Mouse (Mus musculus): ENCODE data around the gene Gda. TPM values are rescaled to one million over a fixed set of nuclear protein-coding genes. Genes with fewer than 3 reads are reported as not detected.

The Gda gene
- total RNA-seq, 2 experiments from 2014 or later: 7.4 to 7.8 TPM

- DNase-seq: no peak
- Histone ChIP-seq H3K27ac (no peak overlapping the region), H3K4me3 (no peak overlapping the region)
- intact Hi-C loops (cut with DNase I): no loop called here
- no peak for TF ChIP-seq CTCF (IDR thresholded peaks at IDR 0.05)
Observed at GRCm38 (mm10) chr19:21436566-21436965, 36.7 kb downstream of the Gda start.

- no peak overlapping the region for H3K27ac ChIP-seq
- TF ChIP-seq CTCF (IDR thresholded peaks at IDR 0.05): no peak
- intact Hi-C loops (cut with DNase I): no loop called here
- no peak for DNase-seq
- H3K4me3 ChIP-seq: no peak overlapping the region
Observed at GRCm38 (mm10) chr19:21433348-21433747, 39.9 kb downstream of the Gda start.

- Histone ChIP-seq H3K27ac (no peak overlapping the region), H3K4me3 (no peak overlapping the region)
- no peak for DNase-seq
- intact Hi-C loops (cut with DNase I): no loop called here
- no peak for TF ChIP-seq CTCF (IDR thresholded peaks at IDR 0.05)
Observed at GRCm38 (mm10) chr19:21432879-21433278, 40.4 kb downstream of the Gda start.

- H3K27ac ChIP-seq: no peak overlapping the region
- intact Hi-C loops (cut with DNase I): no loop called here
Observed at GRCm38 (mm10) chr19:21432286-21432685, 41.0 kb downstream of the Gda start.

GRCm38 (mm10) chr19:21425391-21425790 lies 47.9 kb downstream of the Gda start:
- no peak for DNase-seq
- TF ChIP-seq CTCF (IDR thresholded peaks at IDR 0.05): no peak
- intact Hi-C loops (cut with DNase I): no loop called here
- Histone ChIP-seq H3K4me3 (no peak overlapping the region), H3K27ac (no peak overlapping the region)

More at GRCm38 (mm10) chr19:21432286-21432685, 41.0 kb downstream of the Gda start:
- no peak for TF ChIP-seq CTCF (IDR thresholded peaks at IDR 0.05)
- DNase-seq: no peak
- H3K4me3 ChIP-seq: no peak overlapping the region

GRCm38 (mm10) chr19:21423731-21424130 lies 49.5 kb downstream of the Gda start:
- DNase-seq: no peak
- intact Hi-C loops (cut with DNase I): no loop called here
- TF ChIP-seq CTCF (IDR thresholded peaks at IDR 0.05): no peak
- no peak overlapping the region for H3K27ac ChIP-seq
- H3K4me3 ChIP-seq: no peak overlapping the region

- H3K4me3 ChIP-seq: no peak overlapping the region
- intact Hi-C loops (cut with DNase I): no loop called here
- no peak for DNase-seq
- no peak overlapping the region for H3K27ac ChIP-seq
- TF ChIP-seq CTCF (IDR thresholded peaks at IDR 0.05): no peak
Observed at GRCm38 (mm10) chr19:21418418-21418817, 54.8 kb downstream of the Gda start.

- intact Hi-C loops (cut with DNase I): no loop called here
- no peak for TF ChIP-seq CTCF (IDR thresholded peaks at IDR 0.05)
Observed at GRCm38 (mm10) chr19:21415377-21415776, 57.9 kb downstream of the Gda start.

GRCm38 (mm10) chr19:21409178-21409577 lies 64.1 kb downstream of the Gda start:
- intact Hi-C loops (cut with DNase I): no loop called here

More at GRCm38 (mm10) chr19:21415377-21415776, 57.9 kb downstream of the Gda start:
- no peak for DNase-seq
- Histone ChIP-seq H3K4me3 (no peak overlapping the region), H3K27ac (no peak overlapping the region)

GRCm38 (mm10) chr19:21407363-21407762 lies 65.9 kb downstream of the Gda start:
- DNase-seq: no peak
- H3K27ac ChIP-seq: no peak overlapping the region
- intact Hi-C loops (cut with DNase I): no loop called here
- no peak overlapping the region for H3K4me3 ChIP-seq
- no peak for TF ChIP-seq CTCF (IDR thresholded peaks at IDR 0.05)

More at GRCm38 (mm10) chr19:21409178-21409577, 64.1 kb downstream of the Gda start:
- DNase-seq: no peak
- TF ChIP-seq CTCF (IDR thresholded peaks at IDR 0.05): no peak
- no peak overlapping the region for H3K27ac ChIP-seq
- no peak overlapping the region for H3K4me3 ChIP-seq

- Histone ChIP-seq H3K4me3 (no peak overlapping the region), H3K27ac (no peak overlapping the region)
- no peak for TF ChIP-seq CTCF (IDR thresholded peaks at IDR 0.05)
- intact Hi-C loops (cut with DNase I): no loop called here
- no peak for DNase-seq
Observed at GRCm38 (mm10) chr19:21397994-21398393, 75.3 kb downstream of the Gda start.

- H3K4me3 ChIP-seq: no peak overlapping the region
- DNase-seq: no peak
- TF ChIP-seq CTCF (IDR thresholded peaks at IDR 0.05): no peak
- no peak overlapping the region for H3K27ac ChIP-seq
- intact Hi-C loops (cut with DNase I): no loop called here
Observed at GRCm38 (mm10) chr19:21396364-21396763, 76.9 kb downstream of the Gda start.

GRCm38 (mm10) chr19:21390904-21391303 lies 82.3 kb downstream of the Gda start:
- no peak for TF ChIP-seq CTCF (IDR thresholded peaks at IDR 0.05)
- Histone ChIP-seq H3K27ac (no peak overlapping the region), H3K4me3 (no peak overlapping the region)
- intact Hi-C loops (cut with DNase I): no loop called here
- no peak for DNase-seq

GRCm38 (mm10) chr19:21386842-21387241 lies 86.4 kb downstream of the Gda start:
- no peak overlapping the region for H3K27ac ChIP-seq
- H3K4me3 ChIP-seq: no peak overlapping the region
- DNase-seq: no peak
- no peak for TF ChIP-seq CTCF (IDR thresholded peaks at IDR 0.05)
- intact Hi-C loops (cut with DNase I): no loop called here
